Mouse (Mus musculus): ENCODE results near the gene Asb8.

The Asb8 gene

GRCm38 (mm10) chr15:98165525-98165924 is at the start of gene Asb8:
Gene Asb8, minus strand, starts transcription at chr15:98165625.
- DNase-seq (ENCODE audit: low read depth in 1 of 2, low spot score in 2 of 2), result no peak

- DNase-seq (ENCODE audit: low read depth in 1 of 2, low spot score in 2 of 2), result no peak
Observed at GRCm38 (mm10) chr15:98214130-98214529, 48.7 kb upstream of the Asb8 start.

GRCm38 (mm10) chr15:98213336-98213870 is 48.0 kb upstream of the Asb8 start:
- no peak for DNase-seq (ENCODE audit: low read depth in 1 of 2, low spot score in 2 of 2)

GRCm38 (mm10) chr15:98209676-98210075 is 44.3 kb upstream of the Asb8 start:
- no peak for DNase-seq (ENCODE audit: low read depth in 1 of 2, low spot score in 2 of 2)

GRCm38 (mm10) chr15:98195442-98195841 is 30.0 kb upstream of the Asb8 start, which contains the start of gene Olfr288:
Gene Olfr288, minus strand, starts transcription at chr15:98195542.
- no peak for DNase-seq (ENCODE audit: low read depth in 1 of 2, low spot score in 2 of 2)

- DNase-seq (ENCODE audit: low read depth in 1 of 2, low spot score in 2 of 2), result no peak
Observed at GRCm38 (mm10) chr15:98184456-98184855, 19.0 kb upstream of the Asb8 start.

GRCm38 (mm10) chr15:98181856-98182570 is 16.6 kb upstream of the Asb8 start:
- DNase-seq (ENCODE audit: low read depth in 1 of 2, low spot score in 2 of 2), result no peak

- peak; percentile 37 to 44 for DNase-seq (ENCODE audit: low read depth in 1 of 2, low spot score in 2 of 2)
Observed at GRCm38 (mm10) chr15:98181132-98181711, 15.8 kb upstream of the Asb8 start.

DNA sequence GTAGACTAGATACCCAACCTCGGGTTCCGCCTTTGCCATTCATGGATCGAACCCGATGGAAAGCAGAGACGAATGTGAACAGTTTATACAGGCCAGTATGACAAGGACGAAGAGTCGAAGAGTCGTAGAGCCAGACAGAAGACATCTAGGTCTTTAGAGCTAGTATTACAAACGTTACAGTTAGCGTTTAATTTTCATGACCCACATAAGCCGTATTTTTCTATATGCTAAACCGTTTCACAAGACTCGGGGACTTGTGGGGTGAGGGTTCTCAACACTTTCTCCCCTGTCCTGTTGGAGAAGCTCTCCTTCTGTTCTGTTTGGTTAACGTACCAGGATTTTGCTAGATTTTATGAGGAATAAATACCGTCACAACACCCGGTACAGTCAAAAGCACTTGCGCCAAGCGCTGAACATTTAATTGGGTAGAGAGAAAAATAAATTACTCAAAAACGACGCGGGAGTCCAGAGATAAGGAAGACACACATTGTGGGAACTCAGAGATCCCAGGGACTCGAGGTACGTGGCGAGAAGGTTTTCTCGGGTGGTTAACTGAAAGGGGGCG is 15.2 kb upstream of the Asb8 start:
- no peak for DNase-seq (ENCODE audit: low read depth in 1 of 2, low spot score in 2 of 2)

DNA sequence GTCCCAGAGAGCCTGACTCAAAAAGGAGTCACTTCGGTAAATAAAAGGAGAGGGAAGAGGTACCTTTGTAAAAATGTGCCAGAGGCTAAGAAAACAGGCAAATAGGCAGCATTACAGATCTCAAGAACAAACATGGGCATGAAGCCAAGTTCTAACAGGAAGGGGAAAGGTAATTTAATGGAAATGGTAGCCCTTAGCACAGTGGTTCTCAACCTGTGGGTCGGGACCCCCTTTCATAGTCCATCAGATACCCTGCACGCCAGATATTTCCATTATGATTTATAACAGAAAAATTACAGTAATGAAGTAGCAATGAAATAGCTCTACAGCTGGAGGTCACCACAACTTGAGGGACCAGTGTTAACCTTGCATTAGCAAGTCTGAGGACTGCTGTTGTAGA is 11.9 kb upstream of the Asb8 start:
- no peak for DNase-seq (ENCODE audit: low read depth in 1 of 2, low spot score in 2 of 2)

DNA sequence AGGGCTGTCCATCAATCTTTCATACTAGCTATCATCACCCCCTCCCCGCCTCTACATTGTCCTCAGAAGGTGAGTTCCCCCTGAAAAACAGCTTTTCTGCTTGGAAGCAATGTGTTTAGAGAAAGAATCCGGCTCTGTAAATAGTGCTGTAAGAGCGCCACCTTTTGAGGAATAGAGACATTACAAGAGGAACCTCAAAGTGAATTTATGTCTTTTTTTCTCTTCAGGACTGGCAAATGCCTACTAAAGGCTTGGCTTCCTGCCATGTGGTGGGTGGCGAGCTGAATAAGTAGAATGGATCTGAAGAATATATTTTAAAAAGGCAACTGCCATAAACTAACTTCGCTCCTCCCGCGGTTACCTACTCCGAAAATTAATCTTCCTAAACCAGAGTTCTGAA is 8.4 kb upstream of the Asb8 start:
- DNase-seq (ENCODE audit: low read depth in 1 of 2, low spot score in 2 of 2), result no peak

DNA sequence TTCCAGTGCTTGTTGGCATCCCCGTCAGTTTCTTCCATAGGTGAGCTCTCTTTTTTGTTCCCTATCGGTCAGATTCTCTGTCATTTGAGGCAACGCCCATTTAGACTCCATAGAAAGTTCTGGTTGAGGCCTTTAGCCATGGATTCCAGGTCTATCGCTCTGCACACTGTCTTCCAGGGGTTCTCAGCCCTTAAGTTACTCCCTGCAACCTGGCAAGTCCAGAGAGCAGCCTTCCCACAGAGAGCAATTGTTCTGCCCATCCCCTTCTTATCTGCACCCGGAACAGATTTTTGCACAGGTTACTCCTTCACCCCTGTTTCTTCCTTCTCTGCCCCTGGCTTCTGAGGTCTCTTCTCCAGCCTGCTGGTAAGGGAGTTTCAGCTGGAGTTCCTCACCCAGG is 6.7 kb upstream of the Asb8 start:
- no peak for DNase-seq (ENCODE audit: low read depth in 1 of 2, low spot score in 2 of 2)

DNA sequence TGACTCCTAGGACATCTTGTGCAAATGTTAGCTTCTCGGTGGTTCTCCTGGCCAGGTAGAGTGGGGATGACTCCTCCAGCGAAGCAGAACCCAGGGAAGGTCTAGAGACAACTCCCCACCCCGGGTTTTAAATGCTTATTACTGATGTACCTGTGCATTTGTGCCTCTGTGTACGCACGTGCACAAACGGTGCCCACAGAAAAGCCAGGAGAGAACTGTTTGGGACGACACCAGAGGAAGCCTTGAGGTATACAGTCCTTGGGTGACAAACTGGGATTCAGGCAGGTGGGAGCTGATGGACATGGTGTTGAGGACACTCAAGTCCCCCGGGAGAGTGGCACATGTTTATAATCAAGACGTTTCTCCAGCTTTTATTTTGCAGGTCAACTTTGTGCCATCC is 5.5 kb upstream of the Asb8 start:
- no peak for DNase-seq (ENCODE audit: low read depth in 1 of 2, low spot score in 2 of 2)

GRCm38 (mm10) chr15:98170365-98170764 is 4.9 kb upstream of the Asb8 start:
- DNase-seq (ENCODE audit: low read depth in 1 of 2, low spot score in 2 of 2), result no peak

GRCm38 (mm10) chr15:98168622-98169004 is 3.2 kb upstream of the Asb8 start:
- DNase-seq (ENCODE audit: low read depth in 1 of 2, low spot score in 2 of 2), result no peak

DNA sequence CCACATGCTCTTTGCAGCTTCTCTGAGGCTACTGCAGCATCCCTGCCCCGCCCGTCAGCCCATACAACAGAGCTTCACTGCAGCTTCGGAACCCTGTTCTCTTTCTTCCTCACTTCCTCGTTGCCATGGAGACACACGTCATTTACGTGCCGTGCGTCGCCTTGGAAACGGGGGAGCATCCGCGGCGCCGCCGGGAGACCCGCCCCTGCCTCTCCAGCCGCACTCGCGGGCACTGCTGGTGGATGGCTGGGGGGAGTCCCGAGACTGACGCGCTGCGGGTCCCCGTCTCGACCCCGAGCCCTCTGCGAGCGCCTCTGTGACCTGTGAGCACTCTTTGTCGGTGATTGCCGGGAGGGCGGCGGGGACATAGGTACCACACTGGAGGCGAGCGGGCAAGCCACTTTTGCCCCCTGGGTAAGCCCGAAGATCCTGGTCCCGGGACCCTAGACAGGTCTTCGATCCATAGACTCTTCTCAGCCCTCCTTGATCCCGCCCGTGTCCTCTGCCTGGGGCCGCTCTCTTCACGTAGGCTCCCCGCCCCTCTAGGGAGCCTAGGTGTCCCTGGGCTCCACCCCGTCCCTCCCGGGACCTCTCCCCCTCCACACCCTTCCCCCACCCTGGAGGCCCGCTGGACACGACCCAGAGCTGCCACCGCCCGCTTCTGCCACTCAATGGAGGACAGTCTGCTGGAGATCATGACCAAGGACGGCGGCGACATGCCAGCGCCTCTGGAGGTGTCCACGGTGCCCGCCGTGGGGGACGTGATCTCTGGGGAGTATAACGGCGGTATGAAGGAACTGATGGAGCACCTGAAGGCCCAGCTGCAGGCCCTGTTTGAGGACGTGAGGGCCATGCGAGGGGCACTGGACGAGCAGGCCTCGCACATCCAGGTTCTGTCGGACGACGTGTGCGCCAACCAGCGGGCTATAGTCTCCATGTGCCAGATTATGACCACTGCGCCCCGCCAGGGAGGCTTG is 2.5 kb upstream of the Asb8 start:
- peak in 1 of 2 experiments; percentile 23 for DNase-seq (ENCODE audit: low read depth in 1 of 2, low spot score in 2 of 2)

- no peak for DNase-seq (ENCODE audit: low read depth in 1 of 2, low spot score in 2 of 2)
Observed at GRCm38 (mm10) chr15:98166963-98167644, 1.7 kb upstream of the Asb8 start, which contains the start of gene Ccdc184. Gene Ccdc184, plus strand, starts transcription at chr15:98167158.

DNA sequence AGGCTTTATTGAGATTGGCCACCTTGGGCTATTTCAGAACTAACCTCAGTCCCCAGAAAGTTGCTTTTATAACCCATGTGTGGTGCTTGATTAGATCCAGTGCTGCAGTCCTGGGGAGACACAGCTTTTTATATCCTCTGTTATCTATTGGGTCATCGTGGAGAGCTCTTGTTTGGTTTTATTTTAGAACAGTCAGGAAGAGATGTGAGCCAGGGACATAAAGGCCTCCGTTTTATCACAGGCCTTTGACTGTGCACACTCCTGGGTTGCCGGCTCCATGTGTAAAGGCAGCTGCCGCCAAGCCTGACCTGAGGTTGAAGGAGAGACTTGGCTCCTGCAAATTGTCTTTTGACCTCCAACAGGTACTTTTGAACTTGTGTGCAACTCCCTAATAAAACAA is 2.9 kb downstream of the Asb8 start:
- no peak for DNase-seq (ENCODE audit: low read depth in 1 of 2, low spot score in 2 of 2)

DNA sequence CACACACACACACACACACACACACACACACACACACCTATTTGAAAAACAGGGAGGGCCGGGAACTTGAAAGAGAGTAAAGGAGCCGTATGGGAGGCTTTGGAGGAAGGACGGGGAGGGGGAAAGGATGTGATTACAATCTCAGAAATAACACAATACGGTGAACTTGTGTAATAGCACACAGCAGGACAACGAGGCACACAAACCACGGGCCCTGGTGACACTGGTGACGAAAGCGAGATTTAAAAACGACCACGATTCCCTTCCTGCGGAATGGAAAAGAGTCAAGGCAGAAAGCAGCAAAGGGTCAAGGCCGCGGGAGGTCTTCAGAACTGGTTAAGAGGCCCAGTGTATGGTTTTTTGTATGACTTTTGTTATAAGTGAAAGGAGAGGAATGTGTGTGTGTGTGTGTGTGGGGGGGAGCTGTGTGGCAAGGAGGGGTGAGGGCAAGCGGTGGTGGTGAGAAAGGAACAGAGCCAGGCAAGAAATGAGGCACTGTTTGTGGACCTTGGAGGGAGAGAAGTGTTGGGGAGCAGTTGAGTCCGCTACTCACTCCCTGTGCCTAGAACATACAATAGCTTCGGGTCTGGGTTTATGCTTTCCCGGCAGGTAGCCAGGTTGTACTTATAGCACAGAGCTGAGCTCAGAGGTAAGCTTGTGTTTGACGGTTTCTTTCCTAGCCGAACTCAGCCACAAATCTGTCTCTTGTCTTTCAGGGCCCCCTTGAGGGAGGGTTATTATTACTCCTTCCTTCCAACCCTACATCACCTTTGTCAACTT is 4.2 kb downstream of the Asb8 start:
- DNase-seq (ENCODE audit: low read depth in 1 of 2, low spot score in 2 of 2), result no peak

DNA sequence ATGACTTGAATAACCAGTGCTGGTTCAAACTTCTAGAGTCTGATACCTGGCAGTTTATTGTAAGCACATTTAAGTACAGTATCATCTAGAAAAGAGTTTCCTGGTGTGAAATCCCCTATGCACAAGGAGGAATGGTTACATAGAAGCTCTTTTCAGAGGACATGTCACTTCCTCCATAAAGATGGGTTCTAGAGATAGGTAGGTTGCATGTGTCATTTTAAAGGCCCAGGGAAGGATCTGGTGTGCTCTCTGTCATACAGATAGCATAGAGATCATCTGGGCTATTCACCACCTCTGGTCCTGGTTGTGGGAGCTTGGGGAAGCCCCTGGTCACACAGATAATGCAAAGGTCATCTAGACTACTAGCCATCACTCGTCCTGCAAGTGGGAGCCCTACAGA is 8.2 kb downstream of the Asb8 start:
- DNase-seq (ENCODE audit: low read depth in 1 of 2, low spot score in 2 of 2), result no peak
